Mouse (Mus musculus): ENCODE results near the gene Kcnk13.

GRCm38 (mm10) chr12:99917800-99918427 lies 46.4 kb upstream of the Kcnk13 start:
- TF ChIP-seq CTCF (IDR thresholded peaks at IDR 0.05; ENCODE audit: low read depth) (no peak), EP300 (IDR thresholded peaks at IDR 0.05; ENCODE audit: low read depth) (no peak)
